Mouse (Mus musculus): Measurements from ENCODE around the gene Vegfb. TPM values are rescaled to one million over a fixed set of nuclear protein-coding genes. Genes with fewer than 3 reads are reported as not detected.

The Vegfb gene
- polyA plus RNA-seq, 1 experiment from 2014 or later, result 37.0 TPM

GRCm38 (mm10) chr19:6987904-6988285 is 444 bp upstream of the Vegfb start:
- Histone ChIP-seq H3K27ac (peak overlapping the region; percentile 76), H3K27me3 (no peaks in the 10 kb centered on the region), H3K4me2 (replicated peaks) (peak overlapping the region; percentile 94), H3K4me1 (peaks cover 29% of the 10 kb centered on the region), H3K9ac (peak overlapping the region; percentile 98), H3K9me3 (replicated peaks) (no peaks in the 10 kb centered on the region), H3K4me3 (peak overlapping the region; percentile 88), H3K36me3 (peaks cover 7% of the 10 kb centered on the region; the same call in 1 of the 2 replicates)
- WGBS, result 9% methylated on average over 8 of the region's 8 CpGs
- no peak for ATAC-seq (ENCODE audit: low FRiP score)

GRCm38 (mm10) chr19:6985951-6986708 is 1.3 kb downstream of the Vegfb start:
- 84% methylated on average over 10 of the region's 10 CpGs for WGBS
- peaks cover 14% of the 10 kb centered on the region for H3K36me3 ChIP-seq
- no peak overlapping the region for H3K27ac ChIP-seq
- H3K9ac ChIP-seq, result peak overlapping the region; percentile 35; the same call in 1 of the 2 replicates
- peak overlapping the region; percentile 94 for H3K4me2 ChIP-seq (replicated peaks)
- H3K9me3 ChIP-seq (replicated peaks), result no peaks in the 10 kb centered on the region
- ATAC-seq (ENCODE audit: low FRiP score), result no peak; the same call in 1 of the 2 replicates
- peaks cover 23% of the 10 kb centered on the region for H3K4me1 ChIP-seq
- peak overlapping the region; percentile 88 for H3K4me3 ChIP-seq
- no peaks in the 10 kb centered on the region for H3K27me3 ChIP-seq

- Histone ChIP-seq H3K27ac (no peak overlapping the region), H3K4me3 (no peak overlapping the region), H3K9me3 (replicated peaks) (no peaks in the 10 kb centered on the region), H3K9ac (no peak overlapping the region), H3K36me3 (peaks cover 14% of the 10 kb centered on the region), H3K4me2 (replicated peaks) (no peak overlapping the region), H3K4me1 (peaks cover 28% of the 10 kb centered on the region), H3K27me3 (no peaks in the 10 kb centered on the region)
- no peak for ATAC-seq (ENCODE audit: low FRiP score)
- WGBS, result 85% methylated on average over 19 of the region's 19 CpGs
These were observed 2.2 kb downstream of the Vegfb start for GRCm38 (mm10) chr19:6985300-6985699.

- H3K4me2 ChIP-seq (replicated peaks), result no peak overlapping the region
- no peak overlapping the region for H3K4me3 ChIP-seq
- no peaks in the 10 kb centered on the region for H3K27me3 ChIP-seq
- ATAC-seq (ENCODE audit: low FRiP score), result no peak
- no peaks in the 10 kb centered on the region for H3K9me3 ChIP-seq (replicated peaks)
- no peak overlapping the region for H3K9ac ChIP-seq
- WGBS, result 35% methylated on average over 5 of the region's 5 CpGs
- H3K36me3 ChIP-seq, result peaks cover 16% of the 10 kb centered on the region
- no peak overlapping the region for H3K27ac ChIP-seq
- H3K4me1 ChIP-seq, result peaks cover 40% of the 10 kb centered on the region
These were observed 3.8 kb downstream of the Vegfb start for GRCm38 (mm10) chr19:6983621-6984020.

GRCm38 (mm10) chr19:6981465-6981864 is 6.0 kb downstream of the Vegfb start:
- WGBS, result 94% methylated on average over 4 of the region's 4 CpGs
- no peak overlapping the region for H3K4me2 ChIP-seq (replicated peaks)
- no peaks in the 10 kb centered on the region for H3K27me3 ChIP-seq
- H3K4me3 ChIP-seq, result no peak overlapping the region
- H3K4me1 ChIP-seq, result peaks cover 43% of the 10 kb centered on the region
- no peaks in the 10 kb centered on the region for H3K9me3 ChIP-seq (replicated peaks)
- H3K36me3 ChIP-seq, result peaks cover 31% of the 10 kb centered on the region
- no peak for ATAC-seq (ENCODE audit: low FRiP score)
- H3K9ac ChIP-seq, result no peak overlapping the region
- no peak overlapping the region for H3K27ac ChIP-seq

- H3K36me3 ChIP-seq, result peaks cover 31% of the 10 kb centered on the region
- WGBS, result 2% methylated on average over 38 of the region's 38 CpGs
- H3K4me3 ChIP-seq, result peak within 1 kb of the TSS; percentile 56
- peak within 1 kb of the TSS; percentile 96 for H3K4me2 ChIP-seq (replicated peaks)
- peak; percentile 88 for ATAC-seq (ENCODE audit: low FRiP score)
- H3K27ac ChIP-seq, result peak within 1 kb of the TSS; percentile 94
- peak within 1 kb of the TSS; percentile 68 for H3K9ac ChIP-seq
- no peaks in the 10 kb centered on the region for H3K27me3 ChIP-seq
- H3K9me3 ChIP-seq (replicated peaks), result no peaks in the 10 kb centered on the region
- H3K4me1 ChIP-seq, result peaks cover 44% of the 10 kb centered on the region
These were observed 6.9 kb downstream of the Vegfb start, which contains the start of gene Fkbp2 for GRCm38 (mm10) chr19:6980381-6981093. TSS of gene Fkbp2 (minus strand) at chr19:6980501.

GRCm38 (mm10) chr19:6979486-6980380 is 7.7 kb downstream of the Vegfb start:
- under 1% methylated on average over 59 of the region's 59 CpGs for WGBS
- H3K27ac ChIP-seq, result peak overlapping the region; percentile 94
- no peaks in the 10 kb centered on the region for H3K9me3 ChIP-seq (replicated peaks)
- H3K4me2 ChIP-seq (replicated peaks), result peak overlapping the region; percentile 96
- H3K4me3 ChIP-seq, result peak overlapping the region; percentile 56
- H3K27me3 ChIP-seq, result no peaks in the 10 kb centered on the region
- peaks cover 44% of the 10 kb centered on the region for H3K4me1 ChIP-seq
- peak overlapping the region; percentile 68 for H3K9ac ChIP-seq
- peaks cover 26% of the 10 kb centered on the region for H3K36me3 ChIP-seq
- ATAC-seq (ENCODE audit: low FRiP score), result peak; percentile 88

- peak overlapping the region; percentile 96 for H3K4me2 ChIP-seq (replicated peaks)
- H3K27me3 ChIP-seq, result no peaks in the 10 kb centered on the region
- WGBS, result 11% methylated on average over 11 of the region's 11 CpGs
- H3K4me1 ChIP-seq, result peaks cover 46% of the 10 kb centered on the region
- peak overlapping the region; percentile 94 for H3K27ac ChIP-seq
- peak overlapping the region; percentile 68 for H3K9ac ChIP-seq
- peak overlapping the region; percentile 56 for H3K4me3 ChIP-seq
- peaks cover 26% of the 10 kb centered on the region for H3K36me3 ChIP-seq
- no peak for ATAC-seq (ENCODE audit: low FRiP score)
- no peaks in the 10 kb centered on the region for H3K9me3 ChIP-seq (replicated peaks)
These were observed 8.4 kb downstream of the Vegfb start for GRCm38 (mm10) chr19:6979001-6979479.

GRCm38 (mm10) chr19:6978639-6978974 is 8.8 kb downstream of the Vegfb start:
- Histone ChIP-seq H3K4me1 (peaks cover 49% of the 10 kb centered on the region), H3K27me3 (no peaks in the 10 kb centered on the region)
- WGBS, result 50% methylated on average over 3 of the region's 3 CpGs

GRCm38 (mm10) chr19:6977759-6978638 is 9.5 kb downstream of the Vegfb start:
- ATAC-seq (ENCODE audit: low FRiP score), result no peak
- H3K4me3 ChIP-seq, result 0 out of 2 replicates have a peak overlapping the region, but pooled peaks have one; percentile 56
- H3K9ac ChIP-seq, result peak overlapping the region; percentile 68; the same call in 1 of the 2 replicates
- H3K9me3 ChIP-seq (replicated peaks), result no peaks in the 10 kb centered on the region
- peak overlapping the region; percentile 94 for H3K27ac ChIP-seq
- no peaks in the 10 kb centered on the region for H3K27me3 ChIP-seq
- H3K4me2 ChIP-seq (replicated peaks), result peak overlapping the region; percentile 96
- 86% methylated on average over 13 of the region's 13 CpGs for WGBS
- H3K36me3 ChIP-seq, result peaks cover 24% of the 10 kb centered on the region
- H3K4me1 ChIP-seq, result peaks cover 52% of the 10 kb centered on the region

More at GRCm38 (mm10) chr19:6978639-6978974, 8.8 kb downstream of the Vegfb start:
- H3K9ac ChIP-seq, result peak overlapping the region; percentile 68
- no peaks in the 10 kb centered on the region for H3K9me3 ChIP-seq (replicated peaks)
- H3K36me3 ChIP-seq, result peaks cover 24% of the 10 kb centered on the region
- H3K4me3 ChIP-seq, result peak overlapping the region; percentile 56
- H3K27ac ChIP-seq, result peak overlapping the region; percentile 94
- H3K4me2 ChIP-seq (replicated peaks), result peak overlapping the region; percentile 96
- ATAC-seq (ENCODE audit: low FRiP score), result no peak
